Mouse (Mus musculus) gastrocnemius, postnatal 14 days (tissue): ENCODE measurements around the gene Cldnd2. TPM values are rescaled to one million over a fixed set of nuclear protein-coding genes. Genes with fewer than 3 reads are reported as not detected.

Source experiments
- DNase-seq: peaks from one replicate; pipeline ENCODE4 v3.0.0; 2021; ENCODE audit warnings: mixed read lengths
- intact Hi-C: fragments of 180-260 bp; cut with DNase I; formaldehyde crosslinking; loops from one replicate; pipeline ENCODE4 v1.15.1; 2025; ENCODE audit warnings: low total_unique reads
- microRNA-seq, 2 experiments: library from miRNA; unstranded; fragments of <30 nt; microRNA quantifications; one replicate each; pipeline ENCODE4 v1.2.0; 2021
- total RNA-seq, 2 experiments: library from RNA; stranded (reverse); gene quantifications; 2 replicates each; pipeline ENCODE4 v1.2.3; 2021

The Cldnd2 gene
- total RNA-seq, 2 experiments from 2014 or later, result not detected

DNA sequence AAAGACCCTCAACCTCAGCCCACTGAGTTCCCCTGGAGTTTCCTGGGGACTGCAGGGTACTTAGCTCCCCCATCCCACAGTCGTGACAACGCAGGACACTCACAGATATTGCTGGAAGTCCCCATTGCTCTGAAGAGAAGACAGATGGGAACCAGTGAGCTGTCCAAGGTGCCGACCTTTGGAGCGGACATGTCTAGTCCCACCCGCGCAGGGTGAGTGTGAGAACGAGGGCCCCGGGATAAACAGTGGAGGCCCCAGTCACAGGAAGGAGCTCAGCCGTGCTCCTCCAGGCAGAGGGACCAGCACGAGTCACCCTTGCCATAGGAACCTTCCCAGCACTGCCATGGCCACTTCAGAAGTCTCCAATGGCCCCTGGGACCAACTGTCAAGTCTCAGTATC lies 42.7 kb downstream of the Cldnd2 start:
- intact Hi-C loops, result no loop called here
- no peak for DNase-seq

DNA sequence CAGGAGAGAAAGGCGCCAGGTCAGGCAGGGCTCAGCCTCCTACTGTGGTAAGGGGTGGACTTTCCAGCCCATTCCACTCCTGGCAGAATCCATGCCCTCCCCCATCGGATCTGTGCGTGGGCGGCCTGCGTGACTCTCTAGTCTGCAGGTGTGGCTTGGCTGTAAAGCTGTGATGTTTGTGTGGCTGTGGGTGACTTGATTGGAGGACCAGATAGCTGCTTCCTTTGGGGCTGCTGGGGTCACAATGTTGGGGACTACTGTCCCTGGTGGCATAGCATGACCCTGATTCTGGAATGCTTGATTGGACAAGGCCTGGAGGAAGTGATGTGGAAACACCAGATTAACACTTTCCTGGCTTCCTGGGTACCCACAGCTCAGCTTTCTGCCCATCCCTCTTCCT lies 48.1 kb downstream of the Cldnd2 start:
- DNase-seq, result no peak
- intact Hi-C loops, result no loop called here

DNA sequence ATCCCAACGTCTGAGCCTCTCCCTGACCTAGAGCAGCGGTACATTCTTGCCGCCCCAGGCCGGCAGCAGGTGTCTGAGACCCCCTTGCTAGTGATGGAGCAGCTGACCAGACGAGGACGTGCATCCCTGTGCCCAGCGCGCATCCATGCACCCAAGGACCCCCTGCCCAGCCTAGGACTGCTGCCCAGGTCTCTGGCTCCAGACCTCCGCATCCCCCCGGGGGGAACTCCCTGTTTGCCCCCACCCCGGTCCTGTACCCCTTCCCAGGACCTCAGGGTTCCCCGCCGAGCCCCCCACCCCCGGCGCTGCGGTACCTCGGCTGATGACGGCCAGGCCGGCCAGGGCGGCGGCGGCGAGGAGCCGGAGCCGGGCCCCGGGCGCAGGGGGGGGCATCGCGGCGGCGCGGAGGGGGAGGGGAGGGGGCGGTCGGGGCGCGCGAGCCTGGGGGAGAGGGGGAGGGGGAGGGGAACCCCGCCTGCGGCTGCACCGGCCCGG lies 49.1 kb downstream of the Cldnd2 start, which contains the start of gene Iglon5:
TSS of gene Iglon5 (minus strand) at position 445 of the 495 bp plus-strand sequence.
- intact Hi-C loops, result no loop called here
- DNase-seq, result no peak

DNA sequence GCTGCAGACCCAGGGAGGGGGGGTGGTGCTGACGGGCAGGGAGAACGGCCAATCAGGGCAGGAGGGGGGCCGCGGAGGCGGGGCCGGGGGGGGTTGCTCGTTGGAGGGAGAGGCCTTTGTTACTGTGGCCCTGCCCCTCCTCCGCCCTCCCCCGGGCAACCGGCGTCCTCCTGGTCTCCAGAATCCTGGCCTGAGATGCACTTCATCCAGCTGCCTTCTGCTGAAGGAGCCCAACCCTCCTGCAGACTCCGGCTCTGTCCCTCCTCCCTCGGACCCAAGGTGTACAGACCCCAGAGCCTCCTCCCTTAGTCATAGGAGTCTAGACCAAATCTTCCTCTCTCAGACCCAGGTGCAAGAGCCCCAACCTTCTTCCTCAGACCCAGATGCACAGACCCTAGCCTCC lies 49.6 kb downstream of the Cldnd2 start:
- peak; percentile 62 for DNase-seq
- intact Hi-C loops, result no loop called here

DNA sequence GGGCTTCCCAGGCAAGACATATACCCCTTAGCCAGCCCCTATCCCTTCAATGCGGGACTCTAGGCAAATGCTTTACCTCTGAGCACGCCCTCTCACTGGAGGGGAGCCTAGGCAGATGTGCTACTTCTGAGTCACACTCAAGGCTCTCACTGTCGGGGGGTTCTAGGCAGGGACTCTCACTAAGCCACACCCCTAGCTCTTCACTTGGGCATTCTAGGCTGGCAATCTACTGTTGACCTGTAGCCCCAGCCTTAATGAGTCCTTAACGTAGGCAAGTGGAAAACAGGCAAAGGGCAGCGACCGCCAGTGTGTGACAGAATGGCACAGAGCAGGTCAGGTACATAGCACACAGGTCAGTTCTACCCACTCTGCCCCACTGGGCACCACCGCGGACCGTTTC lies 50.3 kb downstream of the Cldnd2 start:
- no peak for DNase-seq
- intact Hi-C loops, result no loop called here

Small RNA genes within 50 kb of the gene (microRNA-seq; reads per million reads assigned to microRNA genes)
- gene Mir7051, result 2.5 to 3.5 reads per million in 2 experiments

Other genes starting within 250 kb of the Cldnd2 start
- 1 to 10 TPM; 9.4 to 9.7 TPM for gene Zfp715, start 127.5 kb upstream of the Cldnd2 start, total RNA-seq
- gene Siglecf, start 89.4 kb upstream of the Cldnd2 start, total RNA-seq, result not detected
- under 1 TPM in 1 of 2 experiments, not detected in 1; 0.08 TPM for gene Siglecg, start 32.6 kb upstream of the Cldnd2 start, total RNA-seq
- not detected for gene Lim2, start 13.1 kb upstream of the Cldnd2 start, total RNA-seq
- not detected for gene Nkg7, start 3.7 kb upstream of the Cldnd2 start, total RNA-seq
- gene Etfb, start 3.3 kb downstream of the Cldnd2 start, total RNA-seq, result 100 to 1,000 TPM; 341 to 442 TPM
- under 1 TPM in 1 of 2 experiments, not detected in 1; 0.80 TPM for gene Gm45233, start 3.3 kb downstream of the Cldnd2 start, total RNA-seq
- 1 to 10 TPM; 1.4 to 1.8 TPM for gene Vsig10l, start 22.4 kb downstream of the Cldnd2 start, total RNA-seq
- under 1 TPM; 0.27 to 0.70 TPM for gene Iglon5, start 49.3 kb downstream of the Cldnd2 start, total RNA-seq
- gene 4931406B18Rik, start 65.2 kb downstream of the Cldnd2 start, total RNA-seq, result not detected
- gene Cd33, start 103.6 kb downstream of the Cldnd2 start, total RNA-seq, result 1 to 10 TPM; 1.7 to 2.1 TPM
- gene Zfp658, start 121.5 kb downstream of the Cldnd2 start, total RNA-seq, result under 1 TPM; 0.64 to 0.88 TPM
- 1 to 10 TPM; 3.7 to 5.6 TPM for gene Zfp719, start 138.8 kb downstream of the Cldnd2 start, total RNA-seq
- not detected for gene Zfp819, start 166.4 kb downstream of the Cldnd2 start, total RNA-seq
- not detected for gene Ceacam18, start 193.9 kb downstream of the Cldnd2 start, total RNA-seq
- under 1 TPM; 0.78 to 0.80 TPM for gene Siglece, start 219.4 kb downstream of the Cldnd2 start, total RNA-seq
- 1 to 10 TPM; 2.2 to 2.9 TPM for gene Ctu1, start 231.2 kb downstream of the Cldnd2 start, total RNA-seq
- gene Klk14, start 249.6 kb downstream of the Cldnd2 start, total RNA-seq, result not detected